Comparison of ENCODE assay signal across 20 mouse cellular contexts in the genomic region with DNA sequence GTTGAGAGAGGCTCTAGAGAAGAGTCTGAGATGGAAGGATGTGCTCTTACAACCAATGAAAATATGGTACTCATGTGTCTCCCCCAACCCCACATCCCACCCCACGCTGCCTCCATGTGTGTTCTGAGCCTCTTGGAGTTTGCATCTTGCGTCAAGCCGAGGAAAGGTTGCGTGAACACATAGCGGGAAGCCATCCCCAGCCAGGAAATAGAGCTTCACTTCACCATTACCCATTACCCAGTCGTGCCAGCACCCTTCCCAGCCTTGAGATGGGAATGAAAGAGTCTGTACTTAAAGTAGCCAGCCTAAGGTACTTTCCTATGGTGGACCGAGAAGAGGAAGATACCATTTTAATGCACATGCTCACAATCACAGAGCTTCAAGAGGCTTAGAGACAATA. TPM values are rescaled to one million over a fixed set of nuclear protein-coding genes. Genes with fewer than 3 reads are reported as not detected.
A peak's percentile ranks its signal among the peaks of the same experiment; 100 is the strongest.
DNase-seq lines count a peak whose midpoint lies in the region; ATAC-seq and TF ChIP-seq lines count a peak whose summit lies in the region.
"Had no signal": no experiment of that assay in that cellular context is flagged by ENCODE, and none has a peak within 500 bp of the region (broad histone marks: within the 10 kb centered on the region; RNA-seq: fewer than 3 reads in every experiment).

No protein-coding gene starts in this region.

- TF ChIP-seq POLR2A in spleen, adult 2 months (IDR thresholded peaks at IDR 0.05; ENCODE audit: low read depth, low read length): no peak

- peak; percentile 74 for DNase-seq in heart, adult 11 months
- no peak for DNase-seq in heart, postnatal 4 days
- DNase-seq in layer of hippocampus, adult 2 months (ENCODE audit: low spot score in 2 of 2): no peak
- no peak for DNase-seq in layer of hippocampus, postnatal 36 days
- DNase-seq in spleen, adult 2 months (ENCODE audit: low read depth in 1 of 2, low spot score in 2 of 2): no peak
- DNase-seq in spleen, postnatal 14 days (ENCODE audit: low spot score in 2 of 2): no peak
- DNase-seq: adrenal gland, adult 8-10 months; B cell, adult 2 months; cerebellum, adult 11 months; cerebellum, adult 8-10 months; cerebellum, postnatal 14 days; embryo, embryonic 11 days; gastrocnemius, adult 2 months; gastrocnemius, postnatal 25 days; heart, postnatal 14 days had no signal

- no peaks in the 10 kb centered on the region for H3K36me3 ChIP-seq in spleen, adult 2 months (ENCODE audit: control insufficient read depth, insufficient read depth, low read length)
- H3K36me3 ChIP-seq: embryonic facial prominence, embryonic 15.5 days; forebrain, embryonic 10.5 days; G1E had no signal

- peak; percentile 1 for ATAC-seq in inflammation-experienced regulatory T-cells, adult 6 months

- no peak for TF ChIP-seq CTCF in layer of hippocampus, adult 2 months (conservative IDR thresholded peaks at IDR 0.05)
- no peak for TF ChIP-seq CTCF in spleen, adult 2 months (IDR thresholded peaks at IDR 0.05; ENCODE audit: extremely low read depth, insufficient read depth, insufficient read length, insufficient replicate concordance)

- H3K4me3 ChIP-seq in layer of hippocampus, adult 2 months: no peak overlapping the region
- no peak overlapping the region; the same call in 1 of the 2 replicates for H3K4me3 ChIP-seq in spleen, adult 2 months (ENCODE audit: extremely low read depth, insufficient read depth, insufficient read length)
- H3K4me3 ChIP-seq: embryonic facial prominence, embryonic 15.5 days; erythroblast, embryonic 14.5 days; forebrain, embryonic 10.5 days; gastrocnemius, adult 2 months had no signal

- peaks cover 34% of the 10 kb centered on the region; the same call in 1 of the 2 replicates for H3K4me1 ChIP-seq in spleen, adult 2 months (ENCODE audit: control insufficient read depth, insufficient read depth, insufficient read length)

- no peaks in the 10 kb centered on the region for H3K27me3 ChIP-seq in spleen, adult 2 months (ENCODE audit: control insufficient read depth, insufficient read depth, low read length)
- H3K27me3 ChIP-seq: embryonic facial prominence, embryonic 15.5 days had no signal

- WGBS in spleen, adult 2 months: 73% methylated on average over 7 of the region's 7 CpGs

- H3K27ac ChIP-seq in layer of hippocampus, adult 2 months: peak overlapping the region; percentile 65; the same call in 1 of the 2 replicates
- peak overlapping the region; percentile 81 for H3K27ac ChIP-seq in spleen, adult 2 months (ENCODE audit: insufficient read depth, low read length)
- H3K27ac ChIP-seq: embryonic facial prominence, embryonic 15.5 days; forebrain, embryonic 10.5 days; gastrocnemius, adult 2 months had no signal

RNA-seq across cellular contexts. Expression of a gene that starts 46.6 kb away (rescaled TPM):
- total RNA-seq in heart, postnatal 4 days (2021): 10 to 100 TPM; 52.1 to 53.2 TPM
- 100 to 1,000 TPM; 200 to 216 TPM for total RNA-seq in layer of hippocampus, adult 2 months (2021)
- 100 to 1,000 TPM; 189 to 211 TPM for total RNA-seq in layer of hippocampus, postnatal 36 days (2021)
- 72.0 and 89.0 TPM in 2 replicates for polyA plus RNA-seq in spleen, adult 2 months (2012; rRNA removed)
- polyA plus RNA-seq in inflammation-experienced regulatory T-cells, adult 6 months (2017; shearing (Covaris generic)): 100 to 1,000 TPM; 125 to 194 (median 163) TPM
